Mouse (Mus musculus): ENCODE results near the gene Nmu. TPM values are rescaled to one million over a fixed set of nuclear protein-coding genes. Genes with fewer than 3 reads are reported as not detected.

Gene Nmu
- polyA plus RNA-seq (2015; fragmentation: Nextera tagmentation; extraction: Ambion mirVana): 1.4 and 2.1 TPM in 2 replicates

DNA sequence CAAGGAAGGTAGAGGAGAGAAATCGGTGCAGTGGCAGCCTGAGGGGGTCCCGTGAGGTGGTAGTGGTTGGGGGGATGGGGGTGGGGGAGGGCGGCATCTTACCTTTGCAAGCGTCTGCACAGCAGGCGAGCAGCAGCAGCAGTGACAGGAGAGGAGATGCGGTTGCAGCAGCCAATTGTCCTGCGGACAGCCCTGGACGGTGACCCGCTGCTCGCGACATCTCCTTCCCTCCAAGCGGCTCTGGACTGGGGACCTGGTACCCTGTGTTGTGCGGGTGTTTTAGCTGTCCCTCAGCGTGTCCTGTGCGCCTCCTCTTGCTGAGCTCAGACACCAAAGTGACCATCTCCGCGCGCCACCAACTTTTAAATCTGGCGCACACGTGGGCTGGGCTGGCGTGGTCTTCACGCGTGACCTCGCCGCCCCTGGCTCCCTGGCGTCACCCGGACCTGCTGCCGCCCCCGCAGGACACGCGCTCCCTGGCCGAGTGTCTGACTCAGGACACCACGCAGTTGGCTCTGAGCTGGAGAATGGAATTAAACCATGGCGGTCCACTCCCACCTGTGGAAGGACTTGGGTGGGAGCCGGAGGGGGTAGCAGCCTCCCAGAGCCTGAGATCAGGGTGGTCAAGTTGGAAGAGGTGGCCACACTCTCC, at the start of gene Nmu:
Nmu (minus strand) TSS at position 336 of the 652 bp plus-strand sequence.
- Histone ChIP-seq H3K27ac (no peak within 1 kb of the TSS), H3K9ac (peak within 1 kb of the TSS; percentile 60)
- no peak for ATAC-seq (ENCODE audit: low FRiP score, low read depth)

DNA sequence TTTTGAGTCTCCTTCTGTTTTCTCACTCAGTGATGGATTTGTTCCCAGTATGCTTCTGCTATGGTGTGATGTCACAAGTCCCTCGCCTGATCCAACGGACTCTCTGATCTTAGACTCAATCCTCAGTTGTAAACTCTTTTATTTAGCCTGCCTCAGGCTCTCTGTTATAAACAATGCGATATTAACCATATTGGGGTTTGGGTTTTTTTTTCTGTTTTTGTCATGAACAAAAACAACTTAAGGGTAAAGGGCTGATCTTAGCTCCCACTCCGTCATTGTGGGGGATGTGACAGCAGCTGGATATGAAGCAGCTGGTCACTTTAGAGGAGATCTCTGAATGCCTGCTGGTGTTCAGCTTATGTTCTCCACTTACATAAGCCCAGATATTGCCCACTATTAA, 48.1 kb upstream of the Nmu start:
- no peak overlapping the region for H3K27ac ChIP-seq
- H3K27me3 ChIP-seq: no peaks in the 10 kb centered on the region
- H3K36me3 ChIP-seq: no peaks in the 10 kb centered on the region
- no peak overlapping the region for H3K4me3 ChIP-seq
- no peak for ATAC-seq (ENCODE audit: low FRiP score, low read depth)
- no peaks in the 10 kb centered on the region for H3K4me1 ChIP-seq
- WGBS: 81% methylated on average over 4 of the region's 4 CpGs
- H3K9me3 ChIP-seq: no peaks in the 10 kb centered on the region
- H3K4me2 ChIP-seq (replicated peaks): no peak overlapping the region
- H3K9ac ChIP-seq: no peak overlapping the region

More for the DNA sequence above, at the start of gene Nmu:
- Histone ChIP-seq H3K9me3 (no peaks in the 10 kb centered on the region), H3K27me3 (peaks cover 33% of the 10 kb centered on the region), H3K36me3 (no peaks in the 10 kb centered on the region), H3K4me2 (replicated peaks) (peak within 1 kb of the TSS; percentile 87), H3K4me3 (peak within 1 kb of the TSS; percentile 44), H3K4me1 (peaks cover 20% of the 10 kb centered on the region)
- WGBS: 4% methylated on average over 35 of the region's 35 CpGs

DNA sequence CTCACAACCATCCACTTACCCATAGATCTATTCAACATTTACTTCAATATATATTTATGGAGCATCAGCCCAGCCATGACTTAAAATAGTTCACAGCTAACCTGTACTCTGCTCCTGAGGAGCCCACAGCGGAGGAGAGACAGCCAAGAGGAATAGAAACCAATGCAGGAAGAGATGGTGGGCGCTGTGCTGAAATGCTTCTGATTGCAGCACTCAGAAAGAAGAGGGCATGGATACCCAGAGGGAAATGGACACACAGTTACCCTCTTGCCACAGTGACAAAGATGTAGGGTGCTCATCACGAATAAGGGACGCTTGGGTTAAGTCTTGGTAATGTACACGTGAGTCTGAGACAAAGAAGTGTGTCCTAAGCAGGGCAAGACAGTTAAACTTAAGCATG, 30.8 kb upstream of the Nmu start:
- no peak for ATAC-seq (ENCODE audit: low FRiP score, low read depth)
- WGBS: 89% methylated on average over 5 of the region's 5 CpGs
- no peak overlapping the region for H3K4me3 ChIP-seq
- no peak overlapping the region for H3K9ac ChIP-seq
- no peak overlapping the region for H3K27ac ChIP-seq
- no peaks in the 10 kb centered on the region for H3K27me3 ChIP-seq
- H3K4me1 ChIP-seq: no peaks in the 10 kb centered on the region
- H3K36me3 ChIP-seq: no peaks in the 10 kb centered on the region
- no peak overlapping the region for H3K4me2 ChIP-seq (replicated peaks)
- H3K9me3 ChIP-seq: no peaks in the 10 kb centered on the region

DNA sequence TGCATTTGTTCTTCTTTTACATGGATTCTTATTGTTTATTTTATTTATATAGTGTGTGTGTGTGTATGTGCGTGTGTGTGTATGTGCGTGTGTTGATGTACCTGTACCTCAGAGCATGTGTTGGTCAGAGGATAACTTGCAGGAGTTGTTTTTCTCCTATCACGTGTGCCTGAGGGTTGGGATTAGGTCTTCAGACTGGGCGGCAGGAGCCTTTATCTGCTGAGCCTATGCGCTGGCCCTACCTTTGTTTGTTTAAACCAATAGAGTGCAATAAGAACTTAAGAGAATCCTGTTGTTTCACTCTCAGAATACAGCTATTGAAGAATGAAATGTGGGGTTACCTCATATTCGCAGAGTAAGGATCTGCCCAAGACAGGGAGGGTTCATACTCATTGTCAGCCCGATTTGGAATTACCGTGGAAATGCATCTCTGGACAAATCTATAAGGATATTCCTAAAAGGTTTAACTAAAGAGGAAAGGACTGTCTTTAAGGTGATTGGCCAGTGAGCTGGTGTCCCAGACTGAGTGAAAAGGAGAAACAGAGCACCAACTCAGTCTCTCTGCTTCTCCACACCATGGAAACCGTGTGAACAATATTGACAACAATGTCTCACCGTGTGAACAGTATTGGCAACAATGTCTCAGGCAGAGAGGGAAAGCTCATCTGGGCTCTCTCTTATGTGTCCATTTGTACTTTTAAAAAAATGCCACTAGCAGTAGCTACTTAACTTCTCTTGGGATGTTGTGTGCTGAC, 25.6 kb upstream of the Nmu start:
- Histone ChIP-seq H3K27me3 (no peaks in the 10 kb centered on the region), H3K4me2 (replicated peaks) (no peak overlapping the region), H3K4me3 (no peak overlapping the region), H3K27ac (no peak overlapping the region), H3K36me3 (no peaks in the 10 kb centered on the region), H3K9me3 (no peaks in the 10 kb centered on the region), H3K9ac (no peak overlapping the region), H3K4me1 (no peaks in the 10 kb centered on the region)
- WGBS: 85% methylated on average over 10 of the region's 10 CpGs
- no peak for ATAC-seq (ENCODE audit: low FRiP score, low read depth)

DNA sequence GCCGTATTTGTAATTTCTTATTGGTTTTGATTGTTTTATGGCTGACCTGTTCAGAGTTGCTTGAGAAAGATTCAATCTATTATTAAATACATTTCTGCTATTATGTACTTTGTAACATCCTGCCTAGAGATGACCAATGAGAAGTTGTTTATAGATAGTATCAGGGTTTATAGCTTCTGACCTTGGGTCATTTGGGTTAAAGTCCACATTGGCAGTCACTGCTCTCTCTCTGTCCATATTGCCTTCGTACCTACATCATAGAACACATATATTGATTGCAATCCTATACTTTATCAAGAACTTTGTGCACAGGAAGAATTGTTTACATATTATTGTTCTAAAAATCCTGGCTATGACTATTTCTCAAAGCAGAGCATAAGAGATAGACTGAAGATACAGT, 24.9 kb upstream of the Nmu start:
- no peaks in the 10 kb centered on the region for H3K9me3 ChIP-seq
- no peaks in the 10 kb centered on the region for H3K27me3 ChIP-seq
- ATAC-seq (ENCODE audit: low FRiP score, low read depth): no peak
- no peaks in the 10 kb centered on the region for H3K4me1 ChIP-seq
- H3K4me3 ChIP-seq: no peak overlapping the region
- WGBS: 90% methylated on average over 2 of the region's 2 CpGs
- no peaks in the 10 kb centered on the region for H3K36me3 ChIP-seq
- no peak overlapping the region for H3K4me2 ChIP-seq (replicated peaks)
- H3K27ac ChIP-seq: no peak overlapping the region
- no peak overlapping the region for H3K9ac ChIP-seq

DNA sequence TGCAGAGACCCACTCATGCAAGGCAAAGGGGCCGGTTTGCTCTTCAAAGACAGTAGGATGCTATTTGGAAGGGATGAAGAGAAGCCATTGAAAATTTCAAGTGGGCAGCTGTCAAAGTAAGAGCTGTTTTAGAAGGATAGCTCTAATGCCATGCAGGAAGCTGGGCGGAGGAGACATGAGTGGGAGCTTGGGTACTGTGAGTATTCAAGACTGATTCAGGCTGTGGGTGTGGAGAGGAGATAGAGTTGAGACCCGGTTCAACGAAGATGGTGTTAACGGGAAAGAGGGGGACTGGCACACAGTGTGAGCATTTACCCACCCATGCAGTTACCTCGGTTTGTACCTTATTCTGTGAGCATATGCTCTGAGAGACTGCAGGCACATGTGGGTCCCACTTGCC, 20.1 kb upstream of the Nmu start:
- no peak overlapping the region for H3K4me2 ChIP-seq (replicated peaks)
- WGBS: 88% methylated on average over 6 of the region's 6 CpGs
- no peak for ATAC-seq (ENCODE audit: low FRiP score, low read depth)
- no peaks in the 10 kb centered on the region for H3K27me3 ChIP-seq
- H3K27ac ChIP-seq: no peak overlapping the region
- H3K4me3 ChIP-seq: no peak overlapping the region
- no peaks in the 10 kb centered on the region for H3K9me3 ChIP-seq
- H3K36me3 ChIP-seq: no peaks in the 10 kb centered on the region
- H3K9ac ChIP-seq: no peak overlapping the region
- no peaks in the 10 kb centered on the region for H3K4me1 ChIP-seq

DNA sequence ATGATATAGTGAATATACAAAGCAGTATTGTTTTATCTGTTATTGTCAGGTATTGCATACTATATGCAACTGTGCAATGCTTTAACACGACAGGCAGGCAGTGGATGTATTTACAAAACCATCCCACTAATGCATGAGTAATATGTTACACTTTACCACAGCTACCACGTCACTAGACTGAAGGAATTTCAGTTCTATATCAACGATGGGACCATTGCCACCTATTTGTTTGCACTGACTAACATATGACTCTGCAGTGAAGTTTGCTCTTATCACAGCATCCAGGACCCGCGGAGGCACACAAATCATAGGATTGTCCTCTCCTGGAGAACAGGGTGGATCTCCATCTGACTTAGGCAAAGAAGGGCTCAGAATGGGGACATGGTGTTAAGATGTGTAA, 18.2 kb upstream of the Nmu start:
- Histone ChIP-seq H3K27ac (no peak overlapping the region), H3K27me3 (no peaks in the 10 kb centered on the region), H3K9me3 (no peaks in the 10 kb centered on the region), H3K36me3 (no peaks in the 10 kb centered on the region), H3K4me3 (no peak overlapping the region), H3K4me1 (no peaks in the 10 kb centered on the region), H3K9ac (no peak overlapping the region), H3K4me2 (replicated peaks) (no peak overlapping the region)
- 90% methylated on average over 5 of the region's 5 CpGs for WGBS
- ATAC-seq (ENCODE audit: low FRiP score, low read depth): no peak

DNA sequence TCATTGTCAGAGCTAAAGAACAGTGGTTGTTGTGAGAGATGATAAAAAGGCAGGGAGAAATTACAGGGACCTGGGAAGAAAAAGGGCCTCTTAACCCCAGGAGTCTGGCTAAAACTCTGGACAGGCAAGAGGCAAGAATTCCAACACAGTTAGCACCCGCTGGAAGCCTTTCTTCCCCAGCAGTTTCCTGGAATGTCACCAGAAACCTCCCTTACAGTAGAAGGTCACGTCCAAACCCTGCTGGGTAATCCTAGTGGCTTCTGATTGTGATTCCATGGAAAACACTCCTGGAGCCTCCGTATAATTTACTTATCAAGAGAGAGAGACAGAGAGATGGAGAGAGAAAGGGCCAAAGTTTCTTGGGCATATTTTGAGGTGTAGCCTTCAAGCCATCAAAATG, 15.6 kb upstream of the Nmu start:
- Histone ChIP-seq H3K9ac (no peak overlapping the region), H3K4me2 (replicated peaks) (no peak overlapping the region), H3K36me3 (no peaks in the 10 kb centered on the region), H3K4me3 (no peak overlapping the region), H3K4me1 (no peaks in the 10 kb centered on the region), H3K9me3 (no peaks in the 10 kb centered on the region), H3K27me3 (no peaks in the 10 kb centered on the region), H3K27ac (no peak overlapping the region)
- no peak for ATAC-seq (ENCODE audit: low FRiP score, low read depth)
- WGBS: 31% methylated on average over 3 of the region's 3 CpGs

DNA sequence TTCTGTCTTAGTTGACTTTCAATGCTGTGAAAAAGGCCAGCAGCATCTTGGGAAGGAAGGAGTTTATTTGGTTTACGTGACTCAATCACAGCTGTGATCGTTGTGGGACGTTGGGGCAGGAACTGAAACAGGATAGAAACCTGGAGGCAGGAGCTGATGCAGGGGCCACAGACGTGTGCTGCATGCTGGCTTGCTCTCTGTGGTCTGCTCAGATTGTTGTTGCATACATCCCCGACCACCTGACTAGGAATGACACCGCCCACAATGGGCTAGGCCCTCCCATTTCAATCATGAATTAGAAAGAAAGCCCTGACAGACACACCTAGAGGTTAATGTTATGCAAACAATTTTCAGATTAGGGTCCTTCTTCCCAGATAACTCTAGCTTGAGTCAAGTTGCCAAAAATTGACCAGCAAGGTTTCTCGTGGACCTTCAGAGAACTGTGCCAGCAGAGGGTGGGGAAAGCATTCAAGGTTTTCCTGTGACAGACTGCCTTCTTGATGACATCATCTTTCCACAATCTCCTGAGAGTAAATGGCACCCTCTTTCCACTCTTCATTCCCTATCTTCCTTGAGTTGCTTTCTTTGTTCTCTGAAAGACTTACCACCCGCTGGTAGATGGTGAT, 5.7 kb upstream of the Nmu start:
- Histone ChIP-seq H3K27me3 (peaks cover 12% of the 10 kb centered on the region), H3K4me3 (no peak overlapping the region), H3K27ac (no peak overlapping the region), H3K4me2 (replicated peaks) (no peak overlapping the region), H3K9ac (no peak overlapping the region), H3K4me1 (0 out of 2 replicates have a peak, but pooled peaks cover 6% of the 10 kb centered on the region), H3K9me3 (no peaks in the 10 kb centered on the region), H3K36me3 (no peaks in the 10 kb centered on the region)
- 72% methylated on average over 8 of the region's 8 CpGs for WGBS
- no peak for ATAC-seq (ENCODE audit: low FRiP score, low read depth)

DNA sequence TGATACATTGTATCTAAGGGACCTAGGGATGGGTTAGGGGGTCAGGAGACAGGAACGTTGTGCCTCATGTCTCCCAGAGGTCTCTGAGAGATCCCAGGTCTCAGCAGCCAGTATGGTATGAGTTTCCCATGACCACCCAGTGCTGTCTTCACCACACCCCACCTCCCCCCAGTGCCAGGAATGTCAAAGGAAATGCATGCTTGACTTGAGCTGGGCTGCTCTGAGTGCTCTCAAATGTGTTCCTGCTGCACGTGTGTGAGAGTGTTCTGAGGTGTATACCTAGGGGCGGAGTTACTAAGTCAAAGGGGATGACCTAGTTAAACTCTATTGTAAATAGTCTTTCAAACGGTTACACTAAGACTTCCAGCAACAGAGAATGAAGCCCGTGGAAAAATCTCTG, 1.8 kb upstream of the Nmu start:
- Histone ChIP-seq H3K36me3 (no peaks in the 10 kb centered on the region), H3K27me3 (peaks cover 33% of the 10 kb centered on the region), H3K4me2 (replicated peaks) (no peak overlapping the region), H3K4me3 (no peak overlapping the region), H3K4me1 (peaks cover 20% of the 10 kb centered on the region), H3K27ac (no peak overlapping the region), H3K9ac (no peak overlapping the region), H3K9me3 (no peaks in the 10 kb centered on the region)
- ATAC-seq (ENCODE audit: low FRiP score, low read depth): no peak
- 59% methylated on average over 5 of the region's 5 CpGs for WGBS

DNA sequence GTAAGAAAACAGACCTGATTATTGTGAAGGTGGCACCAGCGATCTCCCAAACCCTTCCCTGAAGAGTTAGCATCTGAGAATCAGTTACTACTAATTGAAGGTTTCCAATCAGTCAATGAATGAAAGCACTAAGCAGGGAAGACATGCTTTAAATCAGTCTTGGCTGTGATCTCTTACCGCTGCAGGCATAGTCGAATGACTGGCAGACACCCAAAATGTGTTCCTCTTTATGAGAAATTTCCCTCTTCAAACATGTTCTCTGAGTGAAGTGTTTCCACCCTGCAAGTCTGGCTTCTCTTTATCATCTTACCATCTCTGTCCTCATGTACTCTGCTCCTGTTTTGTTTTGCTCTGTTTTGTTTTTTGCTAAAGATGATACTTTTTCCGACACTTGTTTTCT, 2.8 kb downstream of the Nmu start:
- Histone ChIP-seq H3K27ac (no peak overlapping the region), H3K36me3 (no peaks in the 10 kb centered on the region), H3K4me3 (no peak overlapping the region), H3K4me1 (peaks cover 14% of the 10 kb centered on the region), H3K9me3 (no peaks in the 10 kb centered on the region), H3K9ac (no peak overlapping the region), H3K27me3 (peaks cover 33% of the 10 kb centered on the region), H3K4me2 (replicated peaks) (no peak overlapping the region)
- no peak for ATAC-seq (ENCODE audit: low FRiP score, low read depth)
- WGBS: 77% methylated on average over 4 of the region's 4 CpGs

DNA sequence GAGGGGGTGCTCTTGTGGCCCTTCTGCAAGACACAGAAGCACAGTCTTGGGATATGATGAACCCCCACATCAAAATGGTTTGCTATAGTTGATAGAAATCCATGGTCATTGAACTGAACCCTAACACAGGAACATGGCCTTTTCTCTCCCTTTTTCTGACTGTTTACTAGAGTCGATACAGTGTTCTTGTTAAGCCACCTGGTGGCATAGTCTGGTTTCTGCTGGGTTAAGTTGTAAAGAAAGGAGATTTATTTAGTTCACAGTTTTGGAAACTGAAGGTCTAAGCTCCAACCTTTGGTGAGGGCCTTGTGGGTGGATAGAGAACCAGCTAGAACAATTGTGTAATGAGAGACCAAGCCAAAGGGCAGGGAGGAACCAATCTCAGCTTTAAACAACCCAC, 3.5 kb downstream of the Nmu start:
- no peaks in the 10 kb centered on the region for H3K9me3 ChIP-seq
- no peaks in the 10 kb centered on the region for H3K36me3 ChIP-seq
- ATAC-seq (ENCODE audit: low FRiP score, low read depth): no peak
- peaks cover 14% of the 10 kb centered on the region for H3K4me1 ChIP-seq
- no peak overlapping the region for H3K4me3 ChIP-seq
- no peak overlapping the region for H3K27ac ChIP-seq
- WGBS: 60% methylated on average over 1 of the region's 1 CpGs
- no peak overlapping the region for H3K9ac ChIP-seq
- H3K27me3 ChIP-seq: peaks cover 28% of the 10 kb centered on the region
- H3K4me2 ChIP-seq (replicated peaks): no peak overlapping the region
